Mouse (Mus musculus) E14TG2a.4 (cell line): ENCODE results near the gene Myo15.

Source experiments
- CTCF ChIP-seq: conservative IDR thresholded peaks from 2 replicates; pipeline ENCODE4 v1.5.1; 2014; ENCODE audit warnings: low read length
- POU5F1 ChIP-seq: IDR thresholded peaks from 2 replicates; pipeline ENCODE4 v1.6.1; 2014; ENCODE audit warnings: low read length, borderline replicate concordance

- TF ChIP-seq CTCF = peak; percentile 21
- TF ChIP-seq POU5F1 = no peak
Observed at GRCm38 (mm10) chr11:60474534-60474933, 5.4 kb downstream of the Myo15 start.
